Mouse (Mus musculus) MEL (cell line): ENCODE measurements at regions not wholly inside any gene's neighbourhood (a gene's known extent, or its start where the extent isn't known, plus 50 kb on each side); places are given as distances from the start of the nearest gene placed in this dataset.

Source experiments
- DNase-seq: peaks from one replicate; pipeline ENCODE4 v3.0.0; 2011; ENCODE audit warnings: low read depth, low spot score
- H3K27ac ChIP-seq: 2 replicates; pipeline ENCODE4 v1.5.1; 2012; ENCODE audit warnings: low read depth, mild to moderate bottlenecking, control low read depth, low read length, moderate library complexity; ENCODE audit not compliant: control insufficient read depth
- H3K27me3 ChIP-seq, 2 experiments: fragments of 150-350 bp in 1 of 2; sonication (generic) in 1 of 2; 2 replicates each; pipeline ENCODE4 v1.6.1; 2012; ENCODE audit warnings: low read length in 2 of 2, mild to moderate bottlenecking in 2 of 2, improper control_type of control experiment in 1 of 2, moderate library complexity in 1 of 2; ENCODE audit not compliant: insufficient read depth in 2 of 2, control insufficient read depth in 1 of 2
- H3K36me3 ChIP-seq, 2 experiments: 2 replicates each; pipeline ENCODE4 v1.6.1; 2012 to 2014; ENCODE audit warnings: low read length in 2 of 2, improper control_type of control experiment in 1 of 2, inconsistent platforms in 1 of 2, mild to moderate bottlenecking in 1 of 2; ENCODE audit not compliant: insufficient read depth in 2 of 2, control insufficient read depth in 1 of 2
- H3K4me1 ChIP-seq, 2 experiments: fragments of 150-350 bp in 1 of 2; sonication (generic) in 1 of 2; 2 replicates each; pipeline ENCODE4 v1.6.1; 2012; ENCODE audit warnings: low read length in 2 of 2, improper control_type of control experiment in 1 of 2, mild to moderate bottlenecking in 1 of 2; ENCODE audit not compliant: insufficient read depth in 2 of 2, control insufficient read depth in 1 of 2
- H3K4me3 ChIP-seq, 2 experiments: fragments of 150-350 bp in 1 of 2; sonication (generic) in 1 of 2; 2 replicates each; pipeline ENCODE4 v1.5.1; 2012; ENCODE audit warnings: low read depth in 2 of 2, low read length in 2 of 2, mild to moderate bottlenecking in 2 of 2, moderate library complexity in 2 of 2, control low read depth in 1 of 2, improper control_type of control experiment in 1 of 2; ENCODE audit not compliant: control insufficient read depth in 1 of 2, insufficient read depth in 1 of 2
- H3K79me2 ChIP-seq: 2 replicates; pipeline ENCODE4 v1.6.1; 2012; ENCODE audit warnings: mild to moderate bottlenecking, low read length, moderate library complexity; ENCODE audit not compliant: control insufficient read depth, poor library complexity, insufficient read depth
- H3K9ac ChIP-seq: 2 replicates; pipeline ENCODE4 v1.6.1; 2012; ENCODE audit warnings: low read depth, mild to moderate bottlenecking, control low read depth, low read length, moderate library complexity; ENCODE audit not compliant: control insufficient read depth, poor library complexity, severe bottlenecking
- H3K9me3 ChIP-seq: fragments of 150-350 bp; sonication (generic); replicated peaks from 2 replicates; pipeline ENCODE4 v1.6.1; 2012; ENCODE audit warnings: mild to moderate bottlenecking, low read length, improper control_type of control experiment, moderate library complexity; ENCODE audit not compliant: insufficient read depth
- CHD2 ChIP-seq: IDR thresholded peaks from 2 replicates; pipeline ENCODE4 v1.6.1; 2011; ENCODE audit warnings: low read length, improper control_type of control experiment
- CTCF ChIP-seq, 3 experiments: IDR thresholded peaks in 2 of 3; conservative IDR thresholded peaks in 1 of 3; 2 replicates each; pipeline ENCODE4 v1.5.1; 2011 to 2012; ENCODE audit warnings: low read length in 3 of 3, low read depth in 2 of 3, mild to moderate bottlenecking in 2 of 3, improper control_type of control experiment in 1 of 3, inconsistent platforms in 1 of 3, mixed read lengths in 1 of 3, moderate library complexity in 1 of 3; ENCODE audit not compliant: control insufficient read depth in 1 of 3, insufficient read depth in 1 of 3, poor library complexity in 1 of 3, severe bottlenecking in 1 of 3
- E2F4 ChIP-seq: IDR thresholded peaks from 2 replicates; pipeline ENCODE4 v1.6.1; 2011; ENCODE audit warnings: low read depth, low read length, improper control_type of control experiment, borderline replicate concordance
- ELF1 ChIP-seq: IDR thresholded peaks from 2 replicates; pipeline ENCODE4 v1.6.1; 2014; ENCODE audit warnings: low read depth, mild to moderate bottlenecking, inconsistent platforms, low read length, improper control_type of control experiment, moderate library complexity
- ETS1 ChIP-seq: IDR thresholded peaks from 2 replicates; pipeline ENCODE4 v1.6.1; 2012; ENCODE audit warnings: low read depth, mild to moderate bottlenecking, inconsistent platforms, low read length, improper control_type of control experiment, moderate library complexity
- GABPA ChIP-seq: IDR thresholded peaks from 2 replicates; pipeline ENCODE4 v1.6.1; 2012; ENCODE audit warnings: low read depth, mild to moderate bottlenecking, inconsistent platforms, low read length, improper control_type of control experiment, moderate library complexity
- GATA1 ChIP-seq: IDR thresholded peaks from 2 replicates; pipeline ENCODE4 v1.6.1; 2011; ENCODE audit warnings: low read depth, low read length, improper control_type of control experiment
- MAX ChIP-seq: IDR thresholded peaks from 2 replicates; pipeline ENCODE4 v1.6.1; 2011; ENCODE audit warnings: low read length, improper control_type of control experiment
- MAZ ChIP-seq: IDR thresholded peaks from 2 replicates; pipeline ENCODE4 v1.6.1; 2012; ENCODE audit warnings: low read depth, mild to moderate bottlenecking, inconsistent platforms, low read length, improper control_type of control experiment
- MEF2A ChIP-seq: IDR thresholded peaks from 2 replicates; pipeline ENCODE4 v1.6.1; 2014; ENCODE audit warnings: low read depth, mild to moderate bottlenecking, inconsistent platforms, low read length, improper control_type of control experiment; ENCODE audit not compliant: poor library complexity, insufficient replicate concordance, severe bottlenecking; ENCODE audit errors: extremely low read depth
- MXI1 ChIP-seq: IDR thresholded peaks from 2 replicates; pipeline ENCODE4 v1.6.1; 2011; ENCODE audit warnings: mild to moderate bottlenecking, low read depth, low read length, improper control_type of control experiment
- MYB ChIP-seq: IDR thresholded peaks from 2 replicates; pipeline ENCODE4 v1.6.1; 2011; ENCODE audit warnings: mild to moderate bottlenecking, low read depth, low read length, improper control_type of control experiment
- NELFE ChIP-seq: IDR thresholded peaks from 2 replicates; pipeline ENCODE4 v1.6.1; 2011; ENCODE audit warnings: low read depth, low read length, improper control_type of control experiment
- NRF1 ChIP-seq: IDR thresholded peaks from 2 replicates; pipeline ENCODE4 v1.6.1; 2014; ENCODE audit warnings: low read depth, mild to moderate bottlenecking, inconsistent platforms, low read length, improper control_type of control experiment, moderate library complexity; ENCODE audit not compliant: poor library complexity, insufficient read depth, severe bottlenecking
- POLR2A ChIP-seq, 2 experiments: IDR thresholded peaks; 2 replicates each; pipeline ENCODE4 v1.6.1; 2011 to 2012; ENCODE audit warnings: low read length in 2 of 2, mild to moderate bottlenecking in 2 of 2, control low read depth in 1 of 2, improper control_type of control experiment in 1 of 2, low read depth in 1 of 2, moderate library complexity in 1 of 2; ENCODE audit not compliant: control insufficient read depth in 1 of 2, insufficient read depth in 1 of 2, poor library complexity in 1 of 2
- POLR2AphosphoS5 ChIP-seq: IDR thresholded peaks from 2 replicates; pipeline ENCODE4 v1.6.1; 2012; ENCODE audit warnings: low read depth, borderline replicate concordance, mild to moderate bottlenecking, inconsistent platforms, low read length, moderate library complexity, mixed read lengths
- RAD21 ChIP-seq: IDR thresholded peaks from 2 replicates; pipeline ENCODE4 v1.6.1; 2011; ENCODE audit warnings: mild to moderate bottlenecking, low read depth, low read length, improper control_type of control experiment
- RCOR1 ChIP-seq: IDR thresholded peaks from 2 replicates; pipeline ENCODE4 v1.6.1; 2012; ENCODE audit warnings: low read depth, mild to moderate bottlenecking, inconsistent platforms, low read length, improper control_type of control experiment
- SIN3A ChIP-seq: IDR thresholded peaks from 2 replicates; pipeline ENCODE4 v1.6.1; 2012; ENCODE audit warnings: low read length, improper control_type of control experiment, inconsistent platforms
- SMC3 ChIP-seq: IDR thresholded peaks from 2 replicates; pipeline ENCODE4 v1.6.1; 2011; ENCODE audit warnings: low read depth, low read length, improper control_type of control experiment
- TAL1 ChIP-seq: IDR thresholded peaks from 2 replicates; pipeline ENCODE4 v1.6.1; 2012; ENCODE audit warnings: mild to moderate bottlenecking, inconsistent platforms, low read length, moderate library complexity, mixed read lengths
- TBP ChIP-seq: IDR thresholded peaks from 2 replicates; pipeline ENCODE4 v1.8.0; 2011; ENCODE audit warnings: low read depth, low read length, improper control_type of control experiment
- TCF12 ChIP-seq: IDR thresholded peaks from 2 replicates; pipeline ENCODE4 v1.6.1; 2014; ENCODE audit warnings: low read depth, mild to moderate bottlenecking, inconsistent platforms, low read length, improper control_type of control experiment, moderate library complexity
- UBTF ChIP-seq: IDR thresholded peaks from 2 replicates; pipeline ENCODE4 v1.6.1; 2012; ENCODE audit warnings: low read depth, mild to moderate bottlenecking, inconsistent platforms, low read length, improper control_type of control experiment, moderate library complexity, borderline replicate concordance; ENCODE audit not compliant: insufficient read depth
- USF1 ChIP-seq: IDR thresholded peaks from 2 replicates; pipeline ENCODE4 v1.6.1; 2014; ENCODE audit warnings: low read depth, mild to moderate bottlenecking, inconsistent platforms, low read length, improper control_type of control experiment, moderate library complexity
- USF2 ChIP-seq, 2 experiments: IDR thresholded peaks; 2 replicates each; pipeline ENCODE4 v1.6.1; 2011 to 2012; ENCODE audit warnings: improper control_type of control experiment in 2 of 2, low read length in 2 of 2, borderline replicate concordance in 1 of 2, inconsistent platforms in 1 of 2, low read depth in 1 of 2, mild to moderate bottlenecking in 1 of 2; ENCODE audit not compliant: insufficient read depth in 1 of 2
- ZC3H11A ChIP-seq: IDR thresholded peaks from 2 replicates; pipeline ENCODE4 v1.6.1; 2012; ENCODE audit warnings: low read depth, mild to moderate bottlenecking, inconsistent platforms, low read length, improper control_type of control experiment
- ZKSCAN1 ChIP-seq: IDR thresholded peaks from 2 replicates; pipeline ENCODE4 v1.6.1; 2012; ENCODE audit warnings: low read depth, mild to moderate bottlenecking, inconsistent platforms, low read length, improper control_type of control experiment, moderate library complexity

GRCm38 (mm10) chr9:14032048-14032362 is 204.5 kb downstream of the Fam76b start:
- Histone ChIP-seq H3K79me2 (no peaks in the 10 kb centered on the region), H3K27ac (no peak overlapping the region), H3K4me1 (no peaks in the 10 kb centered on the region), H3K9ac (no peak overlapping the region), H3K27me3 (peaks cover 0 to 7% of the 10 kb centered on the region in 2 experiments; a peak in 3 of 4 replicates), H3K9me3 (no peaks in the 10 kb centered on the region), H3K36me3 (no peaks in the 10 kb centered on the region), H3K4me3 (no peak overlapping the region)
- DNase-seq = no peak
- TF ChIP-seq RAD21 (no peak), RCOR1 (no peak), USF1 (no peak), MXI1 (no peak), SIN3A (no peak), GATA1 (no peak), MEF2A (no peak), POLR2A (IDR thresholded peaks at IDR 0.05; ENCODE audit: control insufficient read depth in 1 of 2, insufficient read depth in 1 of 2, low read depth in 1 of 2, low read length in 2 of 2, poor library complexity in 1 of 2) (no peak), ETS1 (no peak), ELF1 (no peak), TCF12 (no peak), TBP (no peak), ZKSCAN1 (no peak), MAZ (no peak)

GRCm38 (mm10) chr9:14035526-14035925 is 208.0 kb downstream of the Fam76b start:
- Histone ChIP-seq H3K27ac (no peak overlapping the region), H3K27me3 (peaks cover 0 to 7% of the 10 kb centered on the region in 2 experiments; a peak in 2 of 4 replicates), H3K4me1 (no peaks in the 10 kb centered on the region), H3K36me3 (no peaks in the 10 kb centered on the region), H3K9ac (no peak overlapping the region), H3K4me3 (no peak overlapping the region), H3K9me3 (no peaks in the 10 kb centered on the region), H3K79me2 (no peaks in the 10 kb centered on the region)
- no peak for DNase-seq
- TF ChIP-seq MYB (no peak), MAZ (no peak), ZC3H11A (no peak), POLR2AphosphoS5 (no peak), CTCF (IDR thresholded peaks at IDR 0.05 in 2 of 3, conservative IDR thresholded peaks at IDR 0.05 in 1 of 3; ENCODE audit: control insufficient read depth in 1 of 3, insufficient read depth in 1 of 3, low read depth in 2 of 3, low read length in 3 of 3, poor library complexity in 1 of 3, severe bottlenecking in 1 of 3) (no peak), GABPA (no peak), UBTF (no peak), SMC3 (no peak), USF1 (no peak), E2F4 (no peak), MAX (no peak), TAL1 (no peak), ETS1 (no peak), RCOR1 (no peak), NRF1 (no peak), MXI1 (no peak), CHD2 (no peak), NELFE (no peak), ZKSCAN1 (no peak), USF2 (IDR thresholded peaks at IDR 0.05; ENCODE audit: borderline replicate concordance in 1 of 2, insufficient read depth in 1 of 2, low read depth in 1 of 2, low read length in 2 of 2) (no peak)
